Mouse (Mus musculus) ES-Bruce4 (cell line): ENCODE measurements around the gene Tshz2.
"Not testable (repeated sequence)": the region's sequence is repeated elsewhere in the genome, so short reads cannot be mapped to it uniquely, and the experiment has no call there.

ENCODE experiments used
- CTCF ChIP-seq: IDR thresholded peaks from one replicate; pipeline ENCODE4 v1.8.1; 2011; ENCODE audit warnings: low read depth, low read length
- POLR2A ChIP-seq: IDR thresholded peaks from one replicate; pipeline ENCODE4 v1.8.1; 2011; ENCODE audit warnings: low read length; ENCODE audit not compliant: insufficient read depth

DNA sequence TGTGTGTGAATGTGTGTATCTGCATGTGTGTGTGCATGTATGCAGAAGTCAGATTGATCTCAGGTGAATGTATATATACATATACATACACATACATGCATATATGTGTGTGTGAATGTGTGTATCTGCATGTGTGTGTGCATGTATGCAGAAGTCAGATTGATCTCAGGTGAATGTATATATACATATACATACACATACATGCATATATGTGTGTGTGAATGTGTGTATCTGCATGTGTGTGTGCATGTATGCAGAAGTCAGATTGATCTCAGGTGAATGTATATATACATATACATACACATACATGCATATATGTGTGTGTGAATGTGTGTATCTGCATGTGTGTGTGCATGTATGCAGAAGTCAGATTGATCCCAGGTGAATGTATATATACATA is 45.2 kb upstream of the Tshz2 start, which contains the start of gene Gm11011:
- not testable (repeated sequence) for TF ChIP-seq POLR2A, CTCF
